Mouse (Mus musculus): Measurements from ENCODE around the gene Tas2r105. TPM values are rescaled to one million over a fixed set of nuclear protein-coding genes. Genes with fewer than 3 reads are reported as not detected.

Gene Tas2r105
- not detected in 2 replicates for polyA plus RNA-seq (2012; rRNA removed)

GRCm38 (mm10) chr6:131687395-131687794 lies at the start of gene Tas2r105:
Gene Tas2r105, minus strand, starts transcription at chr6:131687495.

GRCm38 (mm10) chr6:131689963-131690362 lies 2.7 kb upstream of the Tas2r105 start, which contains the start of gene Tas2r114:
Gene Tas2r114, minus strand, starts transcription at chr6:131690063.

GRCm38 (mm10) chr6:131685644-131686043 lies 1.7 kb downstream of the Tas2r105 start, which contains the start of gene Tas2r104:
Gene Tas2r104, minus strand, starts transcription at chr6:131685744.

GRCm38 (mm10) chr6:131678786-131679185 lies 8.5 kb downstream of the Tas2r105 start, which contains the start of gene Tas2r106:
Gene Tas2r106, minus strand, starts transcription at chr6:131678886.

GRCm38 (mm10) chr6:131660049-131660448 lies 27.2 kb downstream of the Tas2r105 start, which contains the start of gene Tas2r107:
Gene Tas2r107, minus strand, starts transcription at chr6:131660149.

Other genes starting within 250 kb of the Tas2r105 start
- gene 5430401F13Rik, start 201.1 kb downstream of the Tas2r105 start, polyA plus RNA-seq (2012; rRNA removed), result not detected in 2 replicates
- gene Gm6619, start 201.1 kb downstream of the Tas2r105 start, polyA plus RNA-seq (2012; rRNA removed), result not detected in 2 replicates
- gene Tas2r130, start 56.6 kb downstream of the Tas2r105 start, polyA plus RNA-seq (2012; rRNA removed), result not detected in 2 replicates
- not detected in 2 replicates for gene Tas2r107, start 27.3 kb downstream of the Tas2r105 start, polyA plus RNA-seq (2012; rRNA removed)
- not detected in 2 replicates for gene Tas2r106, start 8.6 kb downstream of the Tas2r105 start, polyA plus RNA-seq (2012; rRNA removed)
- not detected in 2 replicates for gene Tas2r104, start 1.8 kb downstream of the Tas2r105 start, polyA plus RNA-seq (2012; rRNA removed)
- not detected in 2 replicates for gene Tas2r114, start 2.6 kb upstream of the Tas2r105 start, polyA plus RNA-seq (2012; rRNA removed)

Data from stomach, adult 2 months (tissue).